ENCODE assay signal across 9 mouse cellular contexts in the genomic region with DNA sequence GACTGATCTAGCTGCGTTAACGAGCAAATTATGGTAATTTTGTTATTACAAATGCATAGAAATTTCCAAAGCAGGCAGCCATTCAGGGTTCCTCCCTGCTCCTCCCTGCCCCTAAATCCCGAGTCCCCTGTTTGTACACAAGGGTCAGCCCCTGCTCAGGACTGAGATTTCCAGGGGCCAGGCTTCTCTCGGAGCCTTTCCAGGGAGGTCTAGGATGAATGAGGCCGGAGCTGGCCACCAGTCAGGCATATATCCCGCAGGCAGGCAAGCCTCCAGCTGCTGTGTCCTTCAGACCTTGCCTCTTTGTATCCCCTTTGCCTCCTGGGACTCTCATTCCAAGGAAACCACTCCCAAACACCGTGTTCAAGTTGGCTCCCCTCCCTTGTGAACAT.
A peak's percentile ranks its signal among the peaks of the same experiment; 100 is the strongest.
DNase-seq lines count a peak whose midpoint lies in the region.
"Had no signal": no experiment of that assay in that cellular context is flagged by ENCODE, and none has a peak within 500 bp of the region (broad histone marks: within the 10 kb centered on the region; RNA-seq: fewer than 3 reads in every experiment).

No protein-coding gene starts in this region.

- peak; percentile 42 for DNase-seq in embryo, embryonic 11 days
- DNase-seq in embryo, embryonic 9.5 days (ENCODE audit: extremely low spot score): no peak
- DNase-seq in retina, embryonic 14.5 days (ENCODE audit: low spot score): peak; percentile 51
- no peak for DNase-seq in retina, postnatal 1 day
- no peak for DNase-seq in midbrain, embryonic 10.5 days (ENCODE audit: low spot score)
- DNase-seq in natural killer cell, adult 2 months (ENCODE audit: low spot score in 2 of 2): no peak
- DNase-seq in right cerebral cortex, adult 18-20 months: no peak
- no peak for DNase-seq in thymus, postnatal 25 days
- DNase-seq: kidney, postnatal 36 days had no signal

- peaks cover 46% of the 10 kb centered on the region for H3K27me3 ChIP-seq in midbrain, embryonic 10.5 days (ENCODE audit: low read depth, poor library complexity, severe bottlenecking)

- peaks cover 22% of the 10 kb centered on the region for H3K36me3 ChIP-seq in midbrain, embryonic 10.5 days

- H3K27ac ChIP-seq in midbrain, embryonic 10.5 days (replicated peaks): peak overlapping the region; percentile 81

- H3K4me1 ChIP-seq in midbrain, embryonic 10.5 days: peaks cover 37% of the 10 kb centered on the region

- H3K9me3 ChIP-seq in midbrain, embryonic 10.5 days (replicated peaks): 0 out of 2 replicates have a peak, but pooled peaks cover 4% of the 10 kb centered on the region

- peak overlapping the region; percentile 56 for H3K4me3 ChIP-seq in midbrain, embryonic 10.5 days

- 4% methylated on average over 7 of the region's 7 CpGs for WGBS in midbrain, embryonic 10.5 days

Comparison
In these comparisons a context has a peak if more than half of its experiments do, and no peak if none do; other contexts are left out.
1. DNase-seq: peak in embryo, embryonic 11 days (single experiment) and retina, embryonic 14.5 days (single experiment); none in embryo, embryonic 9.5 days (single experiment), retina, postnatal 1 day (single experiment), midbrain, embryonic 10.5 days (single experiment), natural killer cell, adult 2 months (0 of 2), right cerebral cortex, adult 18-20 months (single experiment) and thymus, postnatal 25 days (single experiment).